Mouse (Mus musculus) neural tube, embryonic 12.5 days (tissue): ENCODE measurements at regions not wholly inside any gene's neighbourhood (a gene's known extent, or its start where the extent isn't known, plus 50 kb on each side); places are given as distances from the start of the nearest gene placed in this dataset.

Experiments used
- ATAC-seq: fragments of 200-750 bp; cut with Nextera tagmentation; 2 replicates; pipeline ENCODE4 v1.8.0; 2017; ENCODE audit warnings: low read depth, mild to moderate bottlenecking, moderate TSS enrichment, moderate library complexity; ENCODE audit not compliant: low FRiP score
- H3K27ac ChIP-seq: fragments of 300-500 bp; sonication (generic); 2 replicates; pipeline ENCODE4 v1.5.1; 2016
- H3K27me3 ChIP-seq: fragments of 300-500 bp; sonication (generic); replicated peaks from 2 replicates; pipeline ENCODE4 v1.6.1; 2016; ENCODE audit warnings: mild to moderate bottlenecking
- H3K36me3 ChIP-seq: fragments of 300-500 bp; sonication (generic); 2 replicates; pipeline ENCODE4 v1.6.1; 2016; ENCODE audit warnings: mild to moderate bottlenecking
- H3K4me1 ChIP-seq: fragments of 300-500 bp; sonication (generic); 2 replicates; pipeline ENCODE4 v1.6.1; 2016
- H3K4me2 ChIP-seq: fragments of 300-500 bp; sonication (generic); replicated peaks from 2 replicates; pipeline ENCODE4 v1.6.1; 2016; ENCODE audit warnings: mild to moderate bottlenecking
- H3K4me3 ChIP-seq: fragments of 300-500 bp; sonication (generic); 2 replicates; pipeline ENCODE4 v1.5.1; 2016
- H3K9ac ChIP-seq: fragments of 300-500 bp; sonication (generic); 2 replicates; pipeline ENCODE4 v1.6.1; 2016; ENCODE audit warnings: mild to moderate bottlenecking
- H3K9me3 ChIP-seq: fragments of 300-500 bp; sonication (generic); 2 replicates; pipeline ENCODE4 v1.6.1; 2016; ENCODE audit warnings: mild to moderate bottlenecking
- WGBS: fragments of 180-500 bp; shearing (Covaris S2); methylation state at CpG from one replicate; pipeline ENCODE4 v1.1.7; 2016; 5-methylcytosine and 5-hydroxymethylcytosine counted together

- H3K4me2 ChIP-seq: no peak overlapping the region
- 96% methylated on average over 1 of the region's 1 CpGs for WGBS
These were observed 293.5 kb upstream of the Tom1l1 start for GRCm38 (mm10) chr11:90981626-90982025.

GRCm38 (mm10) chr11:90978234-90978633 is 290.1 kb upstream of the Tom1l1 start:
- no peak overlapping the region for H3K4me2 ChIP-seq
- WGBS: 80% methylated on average over 3 of the region's 3 CpGs
- H3K9ac ChIP-seq: no peak overlapping the region
- H3K9me3 ChIP-seq: no peaks in the 10 kb centered on the region
- no peak overlapping the region for H3K27ac ChIP-seq
- H3K4me3 ChIP-seq: no peak overlapping the region
- no peaks in the 10 kb centered on the region for H3K27me3 ChIP-seq
- no peaks in the 10 kb centered on the region for H3K36me3 ChIP-seq
- H3K4me1 ChIP-seq: no peaks in the 10 kb centered on the region
- ATAC-seq: no peak

More at GRCm38 (mm10) chr11:90981626-90982025, 293.5 kb upstream of the Tom1l1 start:
- ATAC-seq: no peak
- Histone ChIP-seq H3K9ac (no peak overlapping the region), H3K36me3 (no peaks in the 10 kb centered on the region), H3K27ac (no peak overlapping the region), H3K27me3 (no peaks in the 10 kb centered on the region), H3K4me1 (no peaks in the 10 kb centered on the region), H3K9me3 (no peaks in the 10 kb centered on the region), H3K4me3 (no peak overlapping the region)

GRCm38 (mm10) chr11:90941076-90941475 is 252.9 kb upstream of the Tom1l1 start:
- H3K4me3 ChIP-seq: no peak overlapping the region
- H3K4me1 ChIP-seq: no peaks in the 10 kb centered on the region
- H3K9me3 ChIP-seq: no peaks in the 10 kb centered on the region
- H3K36me3 ChIP-seq: no peaks in the 10 kb centered on the region
- no peak for ATAC-seq
- no peak overlapping the region for H3K4me2 ChIP-seq
- no peak overlapping the region for H3K27ac ChIP-seq
- WGBS: 83% methylated on average over 5 of the region's 5 CpGs
- H3K27me3 ChIP-seq: no peaks in the 10 kb centered on the region
- H3K9ac ChIP-seq: no peak overlapping the region

- Histone ChIP-seq H3K4me3 (no peak overlapping the region), H3K27me3 (no peaks in the 10 kb centered on the region), H3K4me2 (no peak overlapping the region), H3K36me3 (no peaks in the 10 kb centered on the region), H3K9me3 (no peaks in the 10 kb centered on the region), H3K4me1 (no peaks in the 10 kb centered on the region), H3K9ac (no peak overlapping the region), H3K27ac (no peak overlapping the region)
- ATAC-seq: no peak
These were observed 237.6 kb upstream of the Tom1l1 start for GRCm38 (mm10) chr11:90925738-90926137.

- Histone ChIP-seq H3K9me3 (no peaks in the 10 kb centered on the region), H3K36me3 (no peaks in the 10 kb centered on the region), H3K4me3 (no peak overlapping the region), H3K4me2 (no peak overlapping the region), H3K9ac (no peak overlapping the region), H3K27ac (no peak overlapping the region), H3K27me3 (no peaks in the 10 kb centered on the region), H3K4me1 (no peaks in the 10 kb centered on the region)
- WGBS: 61% methylated on average over 3 of the region's 3 CpGs
- ATAC-seq: no peak
These were observed 229.6 kb upstream of the Tom1l1 start for GRCm38 (mm10) chr11:90917782-90918181.

- H3K4me2 ChIP-seq: no peak overlapping the region
- no peaks in the 10 kb centered on the region for H3K27me3 ChIP-seq
- H3K36me3 ChIP-seq: no peaks in the 10 kb centered on the region
- ATAC-seq: no peak
- no peaks in the 10 kb centered on the region for H3K9me3 ChIP-seq
- H3K27ac ChIP-seq: no peak overlapping the region
- 56% methylated on average over 3 of the region's 3 CpGs for WGBS
- no peak overlapping the region for H3K4me3 ChIP-seq
- no peak overlapping the region for H3K9ac ChIP-seq
- no peaks in the 10 kb centered on the region for H3K4me1 ChIP-seq
These were observed 206.1 kb upstream of the Tom1l1 start for GRCm38 (mm10) chr11:90894236-90894635.

- Histone ChIP-seq H3K27ac (no peak overlapping the region), H3K4me3 (no peak overlapping the region), H3K9ac (no peak overlapping the region)
These were observed 185.0 kb upstream of the Tom1l1 start for GRCm38 (mm10) chr11:90873122-90873521.

GRCm38 (mm10) chr11:90871686-90872085 is 183.5 kb upstream of the Tom1l1 start:
- H3K9me3 ChIP-seq: no peaks in the 10 kb centered on the region
- no peak for ATAC-seq
- 76% methylated on average over 2 of the region's 2 CpGs for WGBS
- no peak overlapping the region for H3K4me3 ChIP-seq
- H3K4me1 ChIP-seq: no peaks in the 10 kb centered on the region
- no peaks in the 10 kb centered on the region for H3K36me3 ChIP-seq
- no peak overlapping the region for H3K9ac ChIP-seq
- H3K4me2 ChIP-seq: no peak overlapping the region
- no peak overlapping the region for H3K27ac ChIP-seq
- no peaks in the 10 kb centered on the region for H3K27me3 ChIP-seq

More at GRCm38 (mm10) chr11:90873122-90873521, 185.0 kb upstream of the Tom1l1 start:
- Histone ChIP-seq H3K4me2 (no peak overlapping the region), H3K27me3 (no peaks in the 10 kb centered on the region), H3K4me1 (no peaks in the 10 kb centered on the region), H3K36me3 (no peaks in the 10 kb centered on the region), H3K9me3 (no peaks in the 10 kb centered on the region)
- ATAC-seq: no peak

GRCm38 (mm10) chr11:90863981-90864760 is 176.0 kb upstream of the Tom1l1 start:
- Histone ChIP-seq H3K36me3 (no peaks in the 10 kb centered on the region), H3K9me3 (no peaks in the 10 kb centered on the region), H3K27me3 (no peaks in the 10 kb centered on the region), H3K4me2 (no peak overlapping the region), H3K4me1 (no peaks in the 10 kb centered on the region), H3K4me3 (no peak overlapping the region), H3K9ac (no peak overlapping the region), H3K27ac (no peak overlapping the region)
- WGBS: 84% methylated on average over 4 of the region's 4 CpGs
- no peak for ATAC-seq

- Histone ChIP-seq H3K9ac (no peak overlapping the region), H3K4me1 (no peaks in the 10 kb centered on the region), H3K4me3 (no peak overlapping the region), H3K36me3 (no peaks in the 10 kb centered on the region), H3K9me3 (no peaks in the 10 kb centered on the region), H3K4me2 (no peak overlapping the region), H3K27me3 (no peaks in the 10 kb centered on the region), H3K27ac (no peak overlapping the region)
- ATAC-seq: no peak
- 100% methylated on average over 1 of the region's 1 CpGs for WGBS
These were observed 167.6 kb upstream of the Tom1l1 start for GRCm38 (mm10) chr11:90855731-90856130.

GRCm38 (mm10) chr11:90855324-90855723 is 167.2 kb upstream of the Tom1l1 start:
- WGBS: 73% methylated on average over 3 of the region's 3 CpGs
- Histone ChIP-seq H3K9ac (no peak overlapping the region), H3K36me3 (no peaks in the 10 kb centered on the region), H3K4me1 (no peaks in the 10 kb centered on the region), H3K9me3 (no peaks in the 10 kb centered on the region), H3K4me3 (no peak overlapping the region), H3K27ac (no peak overlapping the region), H3K27me3 (no peaks in the 10 kb centered on the region), H3K4me2 (no peak overlapping the region)
- ATAC-seq: no peak

GRCm38 (mm10) chr11:90851221-90851620 is 163.1 kb upstream of the Tom1l1 start:
- no peak for ATAC-seq
- no peaks in the 10 kb centered on the region for H3K4me1 ChIP-seq
- H3K9me3 ChIP-seq: no peaks in the 10 kb centered on the region
- H3K27me3 ChIP-seq: no peaks in the 10 kb centered on the region
- no peak overlapping the region for H3K4me2 ChIP-seq
- no peaks in the 10 kb centered on the region for H3K36me3 ChIP-seq
- no peak overlapping the region for H3K4me3 ChIP-seq
- H3K27ac ChIP-seq: no peak overlapping the region
- no peak overlapping the region for H3K9ac ChIP-seq

GRCm38 (mm10) chr11:90844925-90845319 is 156.8 kb upstream of the Tom1l1 start:
- Histone ChIP-seq H3K27ac (no peak overlapping the region), H3K9ac (no peak overlapping the region), H3K4me3 (no peak overlapping the region), H3K4me1 (no peaks in the 10 kb centered on the region), H3K27me3 (no peaks in the 10 kb centered on the region), H3K4me2 (no peak overlapping the region), H3K9me3 (0 out of 2 replicates have a peak, but pooled peaks cover 10% of the 10 kb centered on the region), H3K36me3 (no peaks in the 10 kb centered on the region)
- ATAC-seq: no peak
- 83% methylated on average over 6 of the region's 6 CpGs for WGBS
